Mouse (Mus musculus): ENCODE measurements around the gene 1110051M20Rik. TPM values are rescaled to one million over a fixed set of nuclear protein-coding genes. Genes with fewer than 3 reads are reported as not detected.
"Not testable (repeated sequence)": the region's sequence is repeated elsewhere in the genome, so short reads cannot be mapped to it uniquely, and the experiment has no call there.

1110051M20Rik gene
- total and polyA plus RNA-seq, 2 experiments from 2014 or later, result 158 to 171 TPM

DNA sequence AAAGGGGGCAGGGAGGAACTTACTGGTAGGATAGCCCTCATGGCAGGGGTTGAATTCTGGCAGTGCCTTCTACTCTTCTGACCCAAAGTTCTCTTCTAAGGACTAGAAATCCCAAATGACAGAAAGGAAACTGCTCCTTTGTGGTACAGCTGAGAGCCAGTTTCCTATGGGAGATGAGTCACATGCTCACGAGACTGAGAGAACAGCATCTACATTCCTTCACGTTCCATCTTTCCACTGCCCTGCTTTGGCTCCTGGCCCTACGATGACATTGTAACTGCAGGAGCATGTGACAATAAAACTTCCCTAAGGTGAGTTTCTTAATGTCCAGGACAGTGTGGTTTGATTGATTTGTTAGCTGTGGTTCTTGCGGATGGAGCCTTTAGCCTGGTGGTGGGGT lies 196.1 kb downstream of the 1110051M20Rik start:
- Histone ChIP-seq H3K36me3 (ENCODE audit: insufficient read depth, low read length) (no peaks in the 10 kb centered on the region), H3K27me3 (ENCODE audit: insufficient read depth, low read length) (no peaks in the 10 kb centered on the region), H3K9ac (replicated peaks; ENCODE audit: low read length, poor library complexity, severe bottlenecking) (no peak overlapping the region), H3K9me3 (ENCODE audit: low read length) (no peaks in the 10 kb centered on the region), H3K4me1 (ENCODE audit: insufficient read depth, low read length) (no peaks in the 10 kb centered on the region), H3K4me2 (ENCODE audit: low read depth, low read length, poor library complexity, severe bottlenecking) (no peak overlapping the region), H3K4me3 (ENCODE audit: low read depth, low read length) (no peak overlapping the region), H3K27ac (ENCODE audit: low read depth, low read length) (no peak overlapping the region)
- WGBS, result 92% methylated on average over 4 of the region's 4 CpGs
- no peak for DNase-seq (ENCODE audit: low spot score)
- no peak for ATAC-seq (ENCODE audit: low FRiP score)
- no peak for TF ChIP-seq CTCF (IDR thresholded peaks at IDR 0.05)

DNA sequence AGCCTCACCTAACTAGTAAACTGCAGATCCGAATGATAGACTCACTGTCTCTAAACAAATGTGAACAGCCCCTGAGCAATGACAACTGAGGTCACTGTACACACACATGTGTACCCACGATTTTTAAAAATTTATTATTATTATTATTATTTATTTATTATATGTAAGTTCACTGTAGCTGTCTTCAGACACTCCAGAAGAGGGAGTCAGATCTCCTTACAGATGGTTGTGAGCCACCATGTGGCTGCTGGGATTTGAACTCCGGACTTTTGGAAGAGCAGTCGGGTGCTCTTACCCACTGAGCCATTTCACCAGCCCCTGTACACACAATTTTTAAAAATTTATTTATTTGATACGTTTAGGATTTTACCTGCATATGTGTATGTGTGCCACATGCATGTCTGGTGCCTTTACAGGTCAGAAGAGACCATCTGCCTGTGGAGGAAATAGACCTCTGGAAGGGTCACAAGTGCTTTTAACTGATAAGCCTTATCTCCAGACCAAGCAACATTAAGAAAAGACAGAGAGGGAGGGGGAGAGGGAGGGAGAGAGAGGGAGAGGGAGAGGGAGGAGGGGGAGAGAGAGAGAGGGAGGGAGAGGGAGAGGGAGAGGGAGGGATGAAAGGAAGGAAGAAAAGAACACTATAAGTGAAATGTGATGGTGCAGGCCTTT lies 199.8 kb downstream of the 1110051M20Rik start:
- Histone ChIP-seq H3K4me1 (ENCODE audit: insufficient read depth, low read length) (no peaks in the 10 kb centered on the region), H3K36me3 (ENCODE audit: insufficient read depth, low read length) (no peaks in the 10 kb centered on the region), H3K27me3 (ENCODE audit: insufficient read depth, low read length) (no peaks in the 10 kb centered on the region), H3K9ac (replicated peaks; ENCODE audit: low read length, poor library complexity, severe bottlenecking) (no peak overlapping the region), H3K9me3 (ENCODE audit: low read length) (no peaks in the 10 kb centered on the region), H3K4me2 (ENCODE audit: low read depth, low read length, poor library complexity, severe bottlenecking) (no peak overlapping the region), H3K27ac (ENCODE audit: low read depth, low read length) (no peak overlapping the region), H3K4me3 (ENCODE audit: low read depth, low read length) (no peak overlapping the region)
- TF ChIP-seq CTCF (IDR thresholded peaks at IDR 0.05), result no peak
- DNase-seq (ENCODE audit: low spot score) (no peak), ATAC-seq (ENCODE audit: low FRiP score) (no peak)
- 86% methylated on average over 5 of the region's 5 CpGs for WGBS

DNA sequence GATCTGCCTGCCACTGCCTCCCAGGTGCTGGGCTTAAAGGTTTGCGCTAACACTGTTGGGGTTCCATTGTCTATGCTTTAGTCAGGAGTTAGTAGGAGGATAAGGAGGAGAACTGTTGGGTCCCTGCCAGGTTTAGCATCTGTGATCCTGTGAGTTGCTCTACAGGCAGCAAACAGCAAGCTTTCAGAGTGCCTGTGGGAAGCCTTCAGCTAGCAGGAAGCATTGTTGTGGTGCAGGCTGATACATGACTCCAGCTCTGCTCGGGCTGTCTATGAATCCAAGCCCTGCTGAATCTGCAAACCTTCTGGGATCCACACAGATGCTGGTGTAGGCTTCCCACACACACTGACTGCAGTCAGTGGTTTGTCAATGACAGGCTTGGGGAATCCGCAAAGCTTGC lies 201.1 kb downstream of the 1110051M20Rik start:
- no peak for TF ChIP-seq CTCF (IDR thresholded peaks at IDR 0.05)
- no peaks in the 10 kb centered on the region for H3K9me3 ChIP-seq (ENCODE audit: low read length)
- no peak overlapping the region for H3K4me2 ChIP-seq (ENCODE audit: low read depth, low read length, poor library complexity, severe bottlenecking)
- DNase-seq (ENCODE audit: low spot score) (no peak), ATAC-seq (ENCODE audit: low FRiP score) (no peak)
- H3K4me1 ChIP-seq (ENCODE audit: insufficient read depth, low read length), result no peaks in the 10 kb centered on the region
- no peak overlapping the region for H3K9ac ChIP-seq (replicated peaks; ENCODE audit: low read length, poor library complexity, severe bottlenecking)
- no peak overlapping the region for H3K27ac ChIP-seq (ENCODE audit: low read depth, low read length)
- H3K27me3 ChIP-seq (ENCODE audit: insufficient read depth, low read length), result no peaks in the 10 kb centered on the region
- no peak overlapping the region for H3K4me3 ChIP-seq (ENCODE audit: low read depth, low read length)
- WGBS, result 57% methylated on average over 3 of the region's 3 CpGs
- H3K36me3 ChIP-seq (ENCODE audit: insufficient read depth, low read length), result no peaks in the 10 kb centered on the region

DNA sequence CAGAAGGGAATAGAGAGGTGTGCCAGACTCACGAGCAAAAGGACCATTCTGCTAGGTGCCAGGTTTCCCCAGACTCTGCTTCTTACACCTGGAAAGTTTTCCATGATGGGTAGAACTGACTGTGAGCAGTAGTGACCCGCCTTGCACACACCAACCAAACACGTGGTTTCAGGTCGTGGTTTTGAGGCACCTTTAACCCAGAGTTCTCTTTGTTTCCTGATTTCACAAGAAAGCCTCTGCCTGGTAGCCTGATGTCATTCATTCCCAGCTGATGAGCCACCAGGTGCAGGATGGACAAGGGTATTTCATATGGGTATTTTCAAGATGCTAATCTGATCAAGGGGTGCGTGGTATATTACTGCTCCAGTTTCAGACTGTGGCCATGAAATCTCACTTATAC lies 202.0 kb downstream of the 1110051M20Rik start:
- no peaks in the 10 kb centered on the region for H3K4me1 ChIP-seq (ENCODE audit: insufficient read depth, low read length)
- no peak overlapping the region for H3K9ac ChIP-seq (replicated peaks; ENCODE audit: low read length, poor library complexity, severe bottlenecking)
- no peak for TF ChIP-seq CTCF (IDR thresholded peaks at IDR 0.05)
- no peak overlapping the region for H3K4me3 ChIP-seq (ENCODE audit: low read depth, low read length)
- H3K27ac ChIP-seq (ENCODE audit: low read depth, low read length), result no peak overlapping the region
- ATAC-seq (ENCODE audit: low FRiP score) (no peak), DNase-seq (ENCODE audit: low spot score) (no peak)
- H3K9me3 ChIP-seq (ENCODE audit: low read length), result no peaks in the 10 kb centered on the region
- H3K27me3 ChIP-seq (ENCODE audit: insufficient read depth, low read length), result no peaks in the 10 kb centered on the region
- no peaks in the 10 kb centered on the region for H3K36me3 ChIP-seq (ENCODE audit: insufficient read depth, low read length)
- no peak overlapping the region for H3K4me2 ChIP-seq (ENCODE audit: low read depth, low read length, poor library complexity, severe bottlenecking)
- 72% methylated on average over 5 of the region's 5 CpGs for WGBS

DNA sequence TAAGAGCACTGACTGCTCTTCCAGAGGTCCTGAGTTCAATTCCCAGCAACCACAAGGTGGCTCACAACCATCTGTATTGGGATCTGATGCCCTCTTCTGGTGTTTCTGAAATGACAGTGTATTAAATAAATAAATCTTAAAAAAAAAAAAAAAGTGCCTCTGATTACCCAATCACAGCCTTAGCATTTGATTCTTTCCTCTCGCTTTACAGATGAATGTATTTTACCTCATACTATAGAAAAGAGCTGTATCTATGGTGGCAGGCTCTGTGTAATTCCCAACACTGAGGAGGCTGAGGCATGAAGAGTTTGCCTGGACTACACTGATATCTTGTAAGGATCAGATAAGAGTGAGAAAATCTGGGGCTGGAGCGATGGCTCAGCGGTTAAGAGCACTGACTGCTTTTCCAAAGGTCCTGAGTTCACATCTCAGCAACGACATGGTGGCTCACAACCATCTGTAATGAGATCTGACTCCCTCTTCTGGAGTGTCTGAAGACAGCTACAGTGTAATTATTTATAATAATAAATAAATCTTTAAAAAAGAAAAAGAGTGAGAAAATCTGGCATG lies 206.9 kb downstream of the 1110051M20Rik start:
- not testable (repeated sequence) for H3K4me1 ChIP-seq (ENCODE audit: insufficient read depth, low read length); H3K27me3 ChIP-seq (ENCODE audit: insufficient read depth, low read length); H3K9me3 ChIP-seq (ENCODE audit: low read length); H3K36me3 ChIP-seq (ENCODE audit: insufficient read depth, low read length)
- Histone ChIP-seq H3K9ac (replicated peaks; ENCODE audit: low read length, poor library complexity, severe bottlenecking) (peak overlapping the region; percentile 60), H3K4me3 (ENCODE audit: low read depth, low read length) (peak overlapping the region; percentile 51), H3K27ac (ENCODE audit: low read depth, low read length) (peak overlapping the region; percentile 78), H3K4me2 (ENCODE audit: low read depth, low read length, poor library complexity, severe bottlenecking) (peak overlapping the region; percentile 32)
- ATAC-seq (ENCODE audit: low FRiP score), result peak; percentile 75
- 25% methylated on average over 4 of the region's 4 CpGs for WGBS
- DNase-seq (ENCODE audit: low spot score), result peak; percentile 44
- TF ChIP-seq CTCF (IDR thresholded peaks at IDR 0.05), result peak; percentile 64

All from midbrain, postnatal 0 days (tissue).